Mouse (Mus musculus): Measurements from ENCODE around the gene Traf5.

Gene Traf5

DNA sequence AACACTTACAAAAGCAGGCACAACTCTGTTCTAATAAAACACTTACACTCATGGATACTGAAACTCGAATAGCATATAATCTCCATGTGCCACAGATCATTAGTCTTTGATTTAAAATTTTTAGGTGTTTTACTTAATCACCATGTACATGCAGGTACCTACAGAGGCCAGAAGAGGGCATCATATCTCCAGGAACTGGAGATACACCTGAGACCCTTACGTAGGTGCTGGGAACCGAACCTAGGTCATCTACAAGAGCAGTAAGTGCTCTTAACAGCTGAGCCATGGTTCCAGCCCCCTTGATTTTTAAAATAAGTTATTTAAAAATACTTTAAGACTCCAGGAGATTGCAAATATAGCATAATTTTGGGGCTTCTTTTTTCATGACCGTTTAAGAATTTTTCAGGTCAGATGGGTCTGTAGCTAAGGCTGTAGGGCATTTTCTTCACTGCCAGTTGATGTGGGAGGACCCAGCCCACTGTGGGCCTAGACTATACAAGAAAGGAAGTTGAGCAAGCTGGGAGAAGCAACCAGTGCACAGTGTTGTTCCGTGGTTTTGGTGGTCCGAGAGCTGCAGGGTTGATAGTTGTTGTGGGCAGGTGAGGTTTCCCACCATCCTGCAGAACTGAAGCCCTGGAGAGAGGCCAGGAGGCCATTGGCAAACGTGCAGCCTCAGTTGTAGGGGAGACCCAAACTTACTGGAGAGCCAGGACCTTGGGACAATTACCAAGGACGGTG lies 29.0 kb downstream of the Traf5 start:
- DNase-seq (ENCODE audit: low read depth, low spot score): no peak

DNA sequence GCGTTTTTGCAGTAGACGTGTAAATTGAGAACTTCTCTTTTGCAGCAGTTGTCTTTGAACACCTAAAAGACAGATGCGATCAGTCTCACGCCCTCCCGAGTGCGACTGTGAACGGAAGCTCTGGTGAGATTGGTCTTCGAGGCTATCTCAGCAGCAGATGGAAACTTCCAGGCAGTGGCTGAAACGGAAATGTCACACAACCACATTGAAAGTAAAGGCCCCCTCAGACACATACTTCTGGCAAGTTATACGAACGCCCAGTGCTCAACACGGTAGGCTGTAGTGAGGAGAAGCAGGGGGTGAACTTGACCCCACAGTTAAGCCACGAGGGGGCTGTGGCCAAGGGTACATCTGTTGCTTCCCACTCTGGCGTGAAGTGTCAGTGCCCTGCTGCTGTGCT lies 29.7 kb downstream of the Traf5 start:
- DNase-seq (ENCODE audit: low read depth, low spot score): no peak

DNA sequence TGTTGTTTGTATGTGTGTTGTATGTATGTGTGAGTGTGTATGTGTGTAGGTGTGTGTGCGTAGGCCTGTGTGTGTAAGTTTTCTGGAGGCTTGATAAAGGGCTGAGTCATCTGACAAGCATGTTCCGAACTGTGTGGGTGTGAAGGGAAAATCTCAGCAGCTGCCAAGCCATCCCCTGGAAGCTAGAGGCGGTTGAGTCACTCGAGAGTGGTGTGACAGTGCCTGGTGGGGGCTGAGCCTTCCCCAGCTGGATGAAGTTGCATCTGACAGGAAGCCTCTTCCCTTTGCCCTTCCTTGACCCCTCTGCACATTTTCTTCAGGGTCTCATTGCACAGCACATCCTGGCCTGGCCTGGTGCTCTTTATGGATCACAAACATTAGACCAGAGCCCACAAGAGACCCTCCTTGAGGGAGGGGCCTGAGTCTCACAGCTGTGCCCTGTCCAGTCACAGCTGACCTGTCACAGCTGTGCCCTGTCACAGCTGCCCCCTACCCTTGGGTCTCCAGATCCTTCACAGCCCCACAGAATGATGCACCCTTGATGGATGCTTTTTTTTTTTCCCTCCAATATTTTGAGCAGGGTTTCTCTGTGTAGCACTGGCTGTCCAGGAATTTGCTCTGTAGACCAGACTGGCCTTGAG lies 30.6 kb downstream of the Traf5 start:
- peak; percentile 80 for DNase-seq (ENCODE audit: low read depth, low spot score)

GRCm38 (mm10) chr1:192058911-192059310 lies 33.4 kb downstream of the Traf5 start:
- DNase-seq (ENCODE audit: low read depth, low spot score): no peak

DNA sequence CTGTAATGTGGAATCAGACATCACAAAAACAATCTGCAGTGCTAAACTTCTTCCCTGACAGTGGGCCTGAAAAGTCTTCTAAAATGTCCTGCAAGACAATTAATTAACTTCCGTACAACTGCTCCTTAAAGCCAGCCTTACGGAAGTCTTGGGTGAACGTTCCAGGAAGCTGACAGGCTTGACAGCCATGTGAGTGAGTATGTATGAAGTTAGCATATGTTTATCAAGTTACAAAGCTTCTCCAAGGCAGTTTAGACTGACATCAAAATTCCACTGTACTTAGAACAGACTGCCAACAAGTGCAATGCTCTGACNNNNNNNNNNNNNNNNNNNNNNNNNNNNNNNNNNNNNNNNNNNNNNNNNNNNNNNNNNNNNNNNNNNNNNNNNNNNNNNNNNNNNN lies 38.6 kb downstream of the Traf5 start:
- no peak for DNase-seq (ENCODE audit: low read depth, low spot score)

GRCm38 (mm10) chr1:192052986-192053385 lies 39.4 kb downstream of the Traf5 start:
- no peak for DNase-seq (ENCODE audit: low read depth, low spot score)

GRCm38 (mm10) chr1:192052461-192052860 lies 39.9 kb downstream of the Traf5 start:
- no peak for DNase-seq (ENCODE audit: low read depth, low spot score)

GRCm38 (mm10) chr1:191999022-191999421 lies 93.3 kb downstream of the Traf5 start:
- DNase-seq (ENCODE audit: low read depth, low spot score): no peak

DNA sequence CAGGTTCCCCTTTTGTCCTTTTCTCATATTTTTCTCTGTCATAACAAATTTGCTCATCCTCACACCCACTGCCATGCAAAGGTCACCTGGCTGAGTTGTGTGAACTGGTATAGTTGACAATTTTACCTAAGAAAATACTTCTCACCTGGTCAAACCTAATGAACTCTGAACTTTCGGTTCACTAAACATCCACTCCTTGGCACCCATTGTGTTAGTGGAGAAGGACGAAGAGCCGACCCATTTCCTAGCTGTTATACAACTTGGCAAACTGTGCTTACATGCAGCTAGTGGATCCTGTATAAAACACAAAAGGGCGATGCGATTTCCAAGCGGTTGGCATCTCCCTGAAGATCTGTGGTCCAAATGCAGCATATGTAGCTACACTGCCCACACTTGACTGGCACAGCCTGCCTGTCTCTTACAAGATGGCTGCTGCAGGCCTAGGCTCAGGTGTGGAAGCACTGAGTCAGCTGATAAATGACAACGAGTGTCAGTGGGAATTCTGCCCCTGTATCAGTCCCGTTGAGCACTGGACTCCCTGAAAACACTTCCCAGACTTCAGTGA lies 95.7 kb downstream of the Traf5 start:
- no peak for DNase-seq (ENCODE audit: low read depth, low spot score)

DNA sequence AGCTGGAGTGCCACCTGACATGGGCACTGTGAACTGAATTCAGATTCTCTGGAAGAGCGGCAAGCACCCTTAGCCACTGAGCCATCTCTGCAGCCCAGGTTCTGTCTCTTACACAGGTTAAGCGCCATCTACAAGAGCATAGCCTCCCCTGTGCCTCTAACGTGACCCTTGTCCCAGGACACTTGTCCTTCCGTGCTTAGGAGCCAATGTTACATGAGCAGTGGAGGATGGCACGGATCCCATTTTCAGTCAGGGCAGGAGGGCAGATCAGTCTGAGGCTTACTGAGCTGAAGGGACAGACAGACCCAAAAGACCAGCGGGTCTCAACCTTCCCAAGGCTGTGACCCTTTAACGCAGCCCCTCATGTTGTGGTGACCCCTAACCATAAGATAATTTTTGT lies 96.4 kb downstream of the Traf5 start:
- no peak for DNase-seq (ENCODE audit: low read depth, low spot score)

DNA sequence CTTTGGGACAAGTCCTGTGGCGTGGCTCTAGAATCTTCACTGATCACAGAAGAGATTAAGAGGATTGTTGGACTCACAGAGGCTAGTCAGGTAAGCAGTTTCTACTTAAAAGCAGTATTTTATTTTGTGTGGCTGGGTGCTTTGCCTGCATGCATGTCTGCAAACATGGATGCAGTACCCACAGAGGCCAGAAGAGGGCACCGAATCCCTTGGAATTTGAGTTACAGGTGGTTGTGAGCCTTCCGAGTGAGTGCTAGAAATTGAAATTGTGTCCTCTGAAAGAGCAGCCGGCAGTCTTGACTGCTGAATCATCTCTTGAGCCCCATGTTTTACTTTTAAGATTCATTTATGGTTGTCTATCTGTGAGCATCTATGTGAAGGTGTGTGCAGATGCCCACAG lies 96.9 kb downstream of the Traf5 start:
- DNase-seq (ENCODE audit: low read depth, low spot score): no peak

DNA sequence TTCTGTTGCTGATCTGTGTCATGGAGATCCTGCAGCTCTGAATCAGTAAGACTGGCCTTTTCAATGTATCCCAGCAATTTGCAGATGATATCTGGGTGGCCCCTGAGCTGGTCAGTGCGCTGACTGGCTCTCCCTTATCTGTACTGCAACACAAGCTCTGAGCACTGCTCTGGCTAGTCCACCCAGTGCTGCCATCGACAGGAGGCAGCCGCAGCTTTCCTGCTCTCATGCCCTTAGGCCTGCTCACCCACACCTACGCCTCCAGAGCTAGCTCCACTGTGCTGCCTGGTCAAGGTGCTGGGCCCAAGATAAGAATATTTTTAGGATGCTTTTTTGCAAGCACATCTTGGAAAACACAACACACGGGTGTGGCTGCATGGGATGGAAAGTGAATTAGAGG lies 97.9 kb downstream of the Traf5 start:
- DNase-seq (ENCODE audit: low read depth, low spot score): no peak

- no peak for DNase-seq (ENCODE audit: low read depth, low spot score)
Measured at GRCm38 (mm10) chr1:191992040-191992780, 100.1 kb downstream of the Traf5 start.

DNA sequence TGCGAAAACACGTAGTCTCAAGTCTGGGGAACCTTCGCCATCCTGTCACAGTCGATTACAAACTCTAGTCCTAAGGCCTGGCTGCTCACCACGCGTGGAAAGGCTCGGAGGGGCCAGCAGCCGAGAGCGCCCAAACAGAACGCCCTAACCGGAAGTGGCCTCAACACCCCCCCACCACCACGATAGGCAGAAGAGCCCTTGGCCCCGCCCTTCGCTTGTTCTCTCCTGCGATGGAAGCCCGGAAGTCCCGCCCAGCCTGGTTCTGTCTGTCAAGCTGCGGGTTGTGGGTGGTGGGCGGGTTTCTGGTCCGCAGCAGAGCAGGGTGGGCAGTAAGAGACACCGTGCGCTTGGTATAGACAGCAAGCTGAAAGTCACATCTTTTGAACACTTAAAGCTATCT lies 102.4 kb downstream of the Traf5 start:
- DNase-seq (ENCODE audit: low read depth, low spot score): peak; percentile 90

DNA sequence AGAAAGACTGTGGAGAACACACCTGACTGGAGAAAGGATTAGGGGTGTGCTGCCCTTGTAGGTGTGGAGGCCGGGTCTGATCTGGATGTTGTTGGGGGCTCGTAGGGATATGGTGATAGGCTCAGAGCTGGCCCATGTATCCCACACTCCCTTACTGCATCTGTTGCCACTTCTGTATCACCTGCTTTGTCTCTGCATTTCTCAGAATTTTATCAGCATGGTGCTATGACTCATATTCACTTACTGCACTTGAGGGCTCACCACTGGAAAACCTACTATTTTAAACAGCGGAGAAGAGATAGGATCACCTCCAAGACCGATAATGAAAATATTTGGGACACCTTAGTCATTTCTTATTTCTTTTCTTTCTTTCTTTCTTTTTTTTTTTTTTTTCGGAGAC lies 103.3 kb downstream of the Traf5 start:
- no peak for DNase-seq (ENCODE audit: low read depth, low spot score)

- DNase-seq (ENCODE audit: low read depth, low spot score): no peak
Measured at GRCm38 (mm10) chr1:191988646-191989045, 103.7 kb downstream of the Traf5 start.

- DNase-seq (ENCODE audit: low read depth, low spot score): no peak
Measured at GRCm38 (mm10) chr1:191987481-191987769, 104.9 kb downstream of the Traf5 start.

DNA sequence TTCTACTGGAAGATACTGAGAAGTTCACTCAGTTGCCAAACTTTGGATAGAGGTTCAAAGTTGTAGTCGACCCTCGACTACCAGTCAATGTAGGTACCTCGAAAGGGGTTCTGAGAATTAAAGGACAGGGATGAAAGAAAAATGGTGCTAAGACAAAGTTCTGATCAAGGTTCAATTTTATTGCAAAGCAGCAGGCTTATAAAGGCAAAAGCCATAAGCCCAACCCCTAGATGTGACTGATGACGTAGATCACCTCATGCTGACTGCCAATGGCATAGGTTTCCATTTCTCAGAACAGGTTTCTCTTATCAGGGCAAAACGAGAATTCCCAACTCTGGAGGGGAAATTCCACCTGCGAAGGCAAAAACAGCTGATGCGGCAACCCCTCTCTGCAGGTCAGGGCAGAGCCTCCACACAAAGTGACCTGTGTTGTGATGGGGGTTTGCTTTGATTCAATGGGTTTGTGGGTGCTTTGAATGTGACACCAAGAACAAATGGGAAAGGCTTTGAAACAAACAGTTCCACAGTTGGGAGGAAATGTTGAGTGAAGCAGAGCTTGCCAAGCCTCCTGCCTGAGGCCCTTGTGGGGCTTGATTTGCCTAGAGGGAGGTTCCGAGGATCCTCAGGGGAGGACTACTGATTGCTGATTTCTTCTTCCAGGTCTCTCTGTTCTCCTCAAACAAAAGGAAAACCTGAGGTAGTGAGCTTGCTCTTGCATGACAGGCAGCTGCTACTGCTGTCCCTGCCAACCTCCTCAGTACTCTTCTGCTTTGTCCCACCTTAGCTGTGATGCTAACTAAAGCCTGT lies 105.5 kb downstream of the Traf5 start:
- DNase-seq (ENCODE audit: low read depth, low spot score): no peak

GRCm38 (mm10) chr1:191981426-191982102 lies 110.8 kb downstream of the Traf5 start:
- no peak for DNase-seq (ENCODE audit: low read depth, low spot score)

- DNase-seq (ENCODE audit: low read depth, low spot score): no peak
Measured at GRCm38 (mm10) chr1:191977187-191977586, 115.2 kb downstream of the Traf5 start, which contains the start of gene Rd3. TSS of gene Rd3 (plus strand) at chr1:191977370.
